Mouse (Mus musculus) thymus, adult 2 months (tissue): ENCODE data around the gene Olig1. TPM values are rescaled to one million over a fixed set of nuclear protein-coding genes. Genes with fewer than 3 reads are reported as not detected.

Source experiments
- DNase-seq: peaks from one replicate; pipeline ENCODE4 v3.0.0; 2021
- H3K27ac ChIP-seq: fragments of 200-500 bp; 2 replicates; pipeline ENCODE4 v1.5.1; 2012; ENCODE audit warnings: low read length, control low read depth; ENCODE audit not compliant: control insufficient read depth, insufficient read depth
- H3K27me3 ChIP-seq: fragments of 200-500 bp; 2 replicates; pipeline ENCODE4 v1.6.1; 2012; ENCODE audit warnings: mild to moderate bottlenecking, low read length, moderate library complexity, mixed read lengths; ENCODE audit not compliant: control insufficient read depth, insufficient read depth
- H3K36me3 ChIP-seq: fragments of 200-500 bp; 2 replicates; pipeline ENCODE4 v1.6.1; 2012; ENCODE audit warnings: mild to moderate bottlenecking, low read length, moderate library complexity; ENCODE audit not compliant: control insufficient read depth, insufficient read depth
- H3K4me1 ChIP-seq: fragments of 200-500 bp; replicated peaks from 2 replicates; pipeline ENCODE4 v1.6.1; 2012; ENCODE audit warnings: low read length; ENCODE audit not compliant: control insufficient read depth, insufficient read depth
- H3K4me3 ChIP-seq: fragments of 200-500 bp; 2 replicates; pipeline ENCODE4 v1.5.1; 2012; ENCODE audit warnings: mild to moderate bottlenecking, low read length, control low read depth, moderate library complexity; ENCODE audit not compliant: control insufficient read depth, insufficient read depth
- CTCF ChIP-seq: fragments of 200-500 bp; IDR thresholded peaks from 2 replicates; pipeline ENCODE4 v1.5.1; 2012; ENCODE audit warnings: mild to moderate bottlenecking, control low read depth, low read length, moderate library complexity, borderline replicate concordance; ENCODE audit not compliant: control insufficient read depth, poor library complexity, insufficient read depth; ENCODE audit errors: extremely low read depth
- POLR2A ChIP-seq: fragments of 200-500 bp; IDR thresholded peaks from 2 replicates; pipeline ENCODE4 v1.6.1; 2012; ENCODE audit warnings: mild to moderate bottlenecking, low read length, control low read depth, moderate library complexity; ENCODE audit not compliant: control insufficient read depth, poor library complexity, insufficient read depth; ENCODE audit errors: extremely low read depth
- WGBS: fragments of 180-500 bp; shearing (Covaris S2); methylation state at CpG from one replicate; pipeline ENCODE4 v1.1.7; 2018; 5-methylcytosine and 5-hydroxymethylcytosine counted together
- polyA plus RNA-seq: library from polyadenylated mRNA; depleted of rRNA; stranded (reverse); fragments of >200 nt; gene quantifications from 2 replicates; pipeline ENCODE4 v1.2.3, GENCODE M21; 2012

The Olig1 gene
- polyA plus RNA-seq, 1 experiment, result 0.51 TPM

DNA sequence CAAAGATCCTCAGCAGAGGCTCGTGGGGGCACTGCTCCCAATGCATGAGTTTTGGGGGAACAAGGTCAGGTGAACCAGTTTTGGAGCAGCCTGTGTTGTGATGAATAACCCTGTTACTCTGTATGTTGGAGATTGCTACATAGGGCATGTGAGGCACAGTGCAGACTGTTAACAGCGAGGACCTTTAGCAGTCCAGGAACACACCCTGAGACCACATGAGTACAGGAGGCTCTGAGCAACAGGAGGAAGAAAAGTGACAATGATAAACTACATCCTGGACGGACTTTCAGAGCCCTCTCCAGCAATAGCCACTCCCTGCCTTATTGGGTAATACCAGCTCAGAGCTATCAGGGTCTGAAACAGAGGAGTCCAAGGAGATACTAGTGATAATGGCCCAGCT lies 10.6 kb upstream of the Olig1 start:
- no peaks in the 10 kb centered on the region; the same call in 1 of the 2 replicates for H3K27me3 ChIP-seq
- H3K4me3 ChIP-seq, result no peak overlapping the region
- TF ChIP-seq POLR2A (no peak), CTCF (no peak)
- H3K36me3 ChIP-seq, result no peaks in the 10 kb centered on the region
- H3K4me1 ChIP-seq, result no peaks in the 10 kb centered on the region
- WGBS, result 46% methylated on average over 3 of the region's 3 CpGs
- H3K27ac ChIP-seq, result no peak overlapping the region
- no peak for DNase-seq

DNA sequence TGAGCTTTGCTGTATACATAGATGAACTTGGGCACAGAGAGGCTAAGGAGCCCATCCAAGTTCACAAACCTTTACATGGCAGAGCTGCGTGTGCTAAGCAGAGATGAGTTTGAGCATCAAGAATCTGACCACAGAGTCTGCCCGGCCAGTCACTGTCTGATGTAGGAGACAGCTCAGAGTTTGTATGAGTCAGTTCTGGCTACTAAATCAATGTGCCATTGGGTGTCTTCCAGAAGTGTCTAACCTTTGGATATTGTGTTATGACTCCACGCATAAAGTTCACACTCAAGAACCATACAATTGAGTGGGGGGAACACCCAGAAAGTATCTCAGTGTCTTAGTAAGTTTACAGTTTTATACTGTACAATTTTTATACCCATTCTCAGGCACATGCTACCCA lies 8.7 kb upstream of the Olig1 start:
- no peaks in the 10 kb centered on the region for H3K36me3 ChIP-seq
- no peaks in the 10 kb centered on the region; the same call in 1 of the 2 replicates for H3K27me3 ChIP-seq
- DNase-seq, result no peak
- H3K4me3 ChIP-seq, result no peak overlapping the region
- no peak overlapping the region for H3K27ac ChIP-seq
- no peaks in the 10 kb centered on the region for H3K4me1 ChIP-seq
- WGBS, result 90% methylated on average over 3 of the region's 3 CpGs
- TF ChIP-seq POLR2A (no peak), CTCF (no peak)

DNA sequence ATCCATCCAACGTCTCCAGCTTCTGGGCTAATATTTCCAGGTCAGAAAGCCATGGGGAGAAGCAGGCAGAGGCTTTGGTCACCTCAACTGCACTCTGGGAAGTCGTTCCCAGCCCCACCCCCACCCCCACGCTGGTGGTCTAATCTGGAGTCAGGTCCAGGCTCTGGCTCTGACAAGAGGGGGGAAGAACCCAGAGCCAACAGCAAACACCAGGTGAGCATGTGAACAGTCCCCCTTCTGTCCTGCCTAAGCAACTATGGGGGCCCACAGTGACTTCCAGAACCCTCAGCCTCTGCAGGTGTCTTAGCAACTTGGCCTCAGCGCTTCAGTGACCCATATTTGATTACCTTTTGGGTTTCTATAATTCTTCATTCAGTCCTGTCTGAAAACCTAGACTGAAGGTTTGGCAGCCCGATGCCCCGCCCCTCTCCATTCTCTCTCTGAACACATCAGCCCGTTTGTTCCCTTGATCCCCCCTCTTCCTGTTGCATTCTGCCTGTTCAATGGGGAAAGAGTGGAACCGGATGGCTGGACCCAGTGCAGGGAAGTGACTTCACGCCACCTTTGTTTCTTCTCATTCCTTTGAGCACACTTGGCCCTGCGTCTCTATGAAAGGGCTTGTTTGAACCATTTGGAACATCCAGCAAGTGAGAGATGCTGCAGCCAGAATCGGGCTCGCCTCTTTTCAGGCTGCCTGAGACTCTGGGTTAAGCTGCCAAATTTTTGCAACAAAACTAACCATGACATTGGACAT lies 6.9 kb upstream of the Olig1 start:
- no peak for TF ChIP-seq CTCF
- no peak for TF ChIP-seq POLR2A
- WGBS, result 37% methylated on average over 12 of the region's 12 CpGs
- H3K27me3 ChIP-seq, result no peaks in the 10 kb centered on the region; the same call in 1 of the 2 replicates

DNA sequence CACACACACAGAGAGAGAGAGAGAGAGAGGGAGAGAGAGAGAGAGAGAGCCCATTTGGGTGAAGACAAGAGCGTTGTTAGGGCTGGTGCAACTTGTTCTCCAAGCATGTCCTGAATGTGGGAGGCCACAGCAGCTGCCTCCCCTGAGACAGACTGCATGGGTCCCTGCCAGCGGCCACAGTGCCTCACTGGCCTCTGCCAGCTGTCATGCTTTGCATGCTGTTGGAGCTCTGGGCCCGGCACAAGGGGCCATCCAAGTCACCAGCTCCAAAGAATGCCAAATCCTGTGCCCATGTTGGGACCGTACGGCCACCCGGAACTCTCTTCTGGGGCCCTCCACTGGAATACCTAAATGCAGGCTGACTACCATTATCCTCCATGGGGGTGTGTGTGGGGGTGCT lies 3.6 kb upstream of the Olig1 start:
- H3K36me3 ChIP-seq, result no peaks in the 10 kb centered on the region
- H3K4me3 ChIP-seq, result no peak overlapping the region
- peaks cover 9% of the 10 kb centered on the region for H3K27me3 ChIP-seq
- 83% methylated on average over 6 of the region's 6 CpGs for WGBS
- DNase-seq, result no peak
- TF ChIP-seq CTCF (no peak), POLR2A (no peak)
- no peak overlapping the region for H3K27ac ChIP-seq
- H3K4me1 ChIP-seq, result no peaks in the 10 kb centered on the region

More for the DNA sequence above, 6.9 kb upstream of the Olig1 start:
- Histone ChIP-seq H3K27ac (no peak overlapping the region), H3K36me3 (no peaks in the 10 kb centered on the region), H3K4me3 (no peak overlapping the region), H3K4me1 (no peaks in the 10 kb centered on the region)
- DNase-seq, result no peak

DNA sequence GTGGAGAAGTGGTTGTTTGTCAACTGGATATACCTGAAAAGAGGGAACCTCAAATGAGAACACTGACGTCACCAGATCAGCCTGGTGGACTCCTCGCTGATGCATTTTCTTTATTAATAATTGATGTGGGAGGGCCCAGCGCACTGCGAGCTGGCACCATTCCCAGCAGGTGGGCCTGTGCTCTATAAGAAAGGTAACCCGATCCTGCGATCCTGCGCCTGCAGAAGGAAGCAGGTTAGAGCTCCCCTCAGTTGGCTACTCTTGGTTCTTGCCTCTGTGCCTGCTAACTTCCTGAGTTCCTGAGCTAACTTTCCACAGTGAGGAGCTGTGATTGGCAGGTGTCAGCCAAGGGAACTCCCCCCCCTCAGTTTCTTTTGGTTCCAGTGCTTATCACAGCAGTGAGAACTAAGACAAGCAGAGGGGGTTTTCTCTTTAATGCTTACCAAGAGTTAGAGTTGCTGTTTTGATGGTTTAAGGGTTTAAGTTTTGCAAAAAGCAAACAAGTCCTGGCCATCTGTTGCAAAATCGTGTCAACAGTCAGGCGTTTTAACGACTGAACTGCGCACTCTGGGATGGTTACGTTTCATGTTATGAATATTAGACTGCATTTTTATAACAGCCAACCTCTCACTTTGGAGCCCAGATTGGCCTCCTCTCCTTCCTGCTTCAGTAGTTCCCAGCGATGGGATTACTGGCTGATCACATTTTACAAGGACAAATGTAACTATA lies 684 bp upstream of the Olig1 start:
- Histone ChIP-seq H3K36me3 (no peaks in the 10 kb centered on the region), H3K4me1 (no peaks in the 10 kb centered on the region), H3K4me3 (no peak overlapping the region), H3K27me3 (peaks cover 12% of the 10 kb centered on the region), H3K27ac (no peak overlapping the region)
- 13% methylated on average over 13 of the region's 13 CpGs for WGBS
- no peak for TF ChIP-seq CTCF
- no peak for TF ChIP-seq POLR2A
- DNase-seq, result no peak

DNA sequence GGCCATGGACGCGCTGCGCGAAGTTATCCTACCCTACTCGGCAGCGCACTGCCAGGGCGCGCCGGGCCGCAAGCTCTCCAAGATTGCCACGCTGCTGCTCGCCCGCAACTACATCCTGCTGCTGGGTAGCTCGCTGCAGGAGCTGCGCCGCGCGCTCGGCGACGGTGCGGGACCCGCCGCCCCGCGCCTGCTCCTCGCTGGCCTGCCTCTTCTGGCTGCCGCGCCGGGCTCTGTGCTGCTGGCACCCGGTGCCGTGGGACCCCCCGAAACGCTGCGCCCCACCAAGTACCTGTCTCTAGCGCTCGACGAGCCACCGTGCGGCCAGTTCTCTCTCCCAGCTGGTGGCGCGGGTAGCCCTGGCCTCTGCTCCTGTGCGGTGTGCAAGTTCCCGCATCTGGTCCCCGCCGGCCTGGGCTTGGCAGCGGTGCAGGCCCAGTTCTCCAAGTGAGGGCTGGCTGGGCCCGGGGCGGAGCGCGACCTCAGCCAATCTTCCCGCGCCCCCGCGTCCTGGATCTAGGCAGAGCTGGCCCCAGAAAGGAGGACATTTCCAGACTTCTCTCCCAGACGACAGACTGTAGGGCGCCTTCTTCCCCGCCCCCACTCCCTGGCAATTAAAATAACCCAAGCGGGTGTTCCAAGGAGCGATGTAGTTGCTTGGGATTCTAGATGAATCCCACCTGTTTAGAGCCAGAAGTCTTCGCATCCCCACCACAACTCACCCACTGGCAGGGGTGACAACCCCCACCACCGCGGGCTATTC lies 820 bp downstream of the Olig1 start:
- no peaks in the 10 kb centered on the region for H3K36me3 ChIP-seq
- no peak overlapping the region for H3K4me3 ChIP-seq
- no peak overlapping the region for H3K27ac ChIP-seq
- DNase-seq, result no peak
- WGBS, result 4% methylated on average over 63 of the region's 63 CpGs
- no peaks in the 10 kb centered on the region for H3K4me1 ChIP-seq
- TF ChIP-seq CTCF (no peak), POLR2A (no peak)
- H3K27me3 ChIP-seq, result peaks cover 12% of the 10 kb centered on the region
